Mouse (Mus musculus) E14TG2a.4 (cell line): ENCODE results near the gene Dus2.
"Not testable (repeated sequence)": the region's sequence is repeated elsewhere in the genome, so short reads cannot be mapped to it uniquely, and the experiment has no call there.

Source experiments
- H3K27me3 ChIP-seq: 2 replicates; pipeline ENCODE4 v1.6.1; 2014; ENCODE audit warnings: low read length, control low read depth; ENCODE audit not compliant: insufficient read depth
- H3K36me3 ChIP-seq: 2 replicates; pipeline ENCODE4 v1.6.1; 2014; ENCODE audit warnings: low read length, control low read depth; ENCODE audit not compliant: insufficient read depth
- H3K4me1 ChIP-seq: replicated peaks from 2 replicates; pipeline ENCODE4 v1.6.1; 2014; ENCODE audit warnings: low read depth, low read length, control low read depth
- H3K4me3 ChIP-seq: replicated peaks from 2 replicates; pipeline ENCODE4 v1.5.1; 2014; ENCODE audit warnings: mild to moderate bottlenecking, low read length
- H3K9me3 ChIP-seq: 2 replicates; pipeline ENCODE4 v1.6.1; 2014; ENCODE audit warnings: low read length, control low read depth
- CTCF ChIP-seq: conservative IDR thresholded peaks from 2 replicates; pipeline ENCODE4 v1.5.1; 2014; ENCODE audit warnings: low read length
- NANOG ChIP-seq: IDR thresholded peaks from 2 replicates; pipeline ENCODE4 v1.6.1; 2014; ENCODE audit warnings: borderline replicate concordance, low read length, mixed read lengths
- POU5F1 ChIP-seq: IDR thresholded peaks from 2 replicates; pipeline ENCODE4 v1.6.1; 2014; ENCODE audit warnings: low read length, borderline replicate concordance

Dus2 gene

DNA sequence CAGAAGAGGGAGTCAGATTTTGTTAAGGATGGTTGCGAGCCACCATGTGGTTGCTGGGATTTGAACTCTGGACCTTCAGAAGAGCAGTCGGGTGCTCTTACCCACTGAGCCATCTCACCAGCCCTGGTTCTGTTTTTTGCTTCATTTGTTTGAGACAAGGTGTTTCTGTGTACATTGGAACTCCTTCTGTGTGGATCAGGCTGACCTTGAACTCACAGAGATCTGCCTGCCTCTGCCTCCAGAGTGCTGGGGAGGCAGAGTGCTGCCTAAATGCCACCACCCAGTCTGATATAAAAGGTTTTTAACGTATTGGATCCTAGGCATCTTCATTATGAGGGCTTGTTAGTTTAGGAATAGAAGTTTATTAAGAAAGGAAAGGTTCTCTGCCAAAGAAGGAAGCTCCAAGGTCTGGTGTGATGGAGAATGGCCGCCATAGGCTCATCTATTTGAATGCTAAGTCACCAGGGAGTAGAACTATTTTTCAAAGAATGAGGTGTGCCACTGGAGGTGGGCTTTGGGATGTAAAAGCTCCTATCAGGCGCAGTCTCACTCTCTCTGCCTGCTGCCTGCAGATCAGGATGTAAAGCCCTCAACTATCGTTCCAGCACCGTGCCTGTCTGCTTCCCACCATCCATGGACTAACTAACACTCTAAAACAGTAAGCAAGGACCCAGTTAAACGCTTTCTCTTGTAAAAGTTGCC lies 20.0 kb upstream of the Dus2 start:
- Histone ChIP-seq H3K36me3 (0 out of 2 replicates have a peak, but pooled peaks cover 2% of the 10 kb centered on the region), H3K4me1 (peaks cover 84% of the 10 kb centered on the region), H3K27me3 (0 out of 2 replicates have a peak, but pooled peaks cover 2% of the 10 kb centered on the region), H3K9me3 (no peaks in the 10 kb centered on the region), H3K4me3 (no peak overlapping the region)
- TF ChIP-seq POU5F1 (no peak), NANOG (no peak), CTCF (no peak)

DNA sequence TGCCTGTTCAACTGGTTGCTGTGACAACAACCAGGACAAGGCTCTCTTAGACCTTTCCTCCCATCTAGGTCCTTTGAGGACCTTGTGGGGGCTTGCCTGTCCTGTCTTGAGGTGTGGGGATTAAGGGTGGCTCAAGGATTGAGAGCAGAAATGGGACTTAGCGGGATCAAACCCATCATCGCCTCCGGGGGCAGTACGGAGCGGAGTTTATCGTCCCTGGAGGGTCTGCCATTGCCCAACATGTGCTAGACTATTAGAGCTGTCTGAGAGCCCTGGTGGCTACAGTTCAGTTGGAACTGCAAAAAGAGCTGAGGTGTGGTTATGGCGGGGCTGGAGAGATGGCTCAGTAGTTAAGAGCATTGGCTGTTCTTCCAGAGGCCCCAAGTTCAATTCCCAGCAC lies 15.8 kb upstream of the Dus2 start:
- Histone ChIP-seq H3K27me3 (no peaks in the 10 kb centered on the region), H3K4me3 (no peak overlapping the region), H3K36me3 (0 out of 2 replicates have a peak, but pooled peaks cover 2% of the 10 kb centered on the region), H3K4me1 (peaks cover 56% of the 10 kb centered on the region), H3K9me3 (peaks cover 25% of the 10 kb centered on the region)
- TF ChIP-seq POU5F1 (no peak), CTCF (peak; percentile 29)

DNA sequence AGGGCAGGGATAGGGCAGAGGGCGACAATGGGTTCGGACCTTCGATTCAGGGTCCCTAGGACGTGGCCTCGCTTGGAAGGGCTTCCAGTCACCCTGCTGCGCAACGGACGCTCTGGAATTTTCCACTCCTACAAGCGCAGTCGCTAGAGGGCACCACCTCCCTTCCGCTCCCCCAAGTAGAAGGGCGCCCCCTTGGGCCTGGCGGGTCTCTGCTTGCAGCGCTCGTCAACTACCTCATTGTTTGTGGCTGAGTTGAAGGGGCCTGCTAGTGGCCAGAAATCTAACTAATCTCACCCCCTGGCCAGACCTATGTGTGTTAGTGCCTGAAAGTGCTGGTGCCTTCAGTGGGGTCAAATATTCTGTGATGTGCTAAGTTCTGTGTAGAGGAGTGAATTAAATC lies 11.8 kb upstream of the Dus2 start, which contains the start of gene Dpep3:
Gene Dpep3 (minus strand): TSS at position 105 of the 400 bp plus-strand sequence.
- H3K9me3 ChIP-seq = peaks cover 32% of the 10 kb centered on the region
- no peak for TF ChIP-seq POU5F1
- peak; percentile 16; the same call in 1 of the 2 replicates for TF ChIP-seq CTCF
- 0 out of 2 replicates have a peak, but pooled peaks cover 2% of the 10 kb centered on the region for H3K36me3 ChIP-seq
- 0 out of 2 replicates have a peak within 1 kb of the TSS, but pooled peaks have one; percentile 3 for H3K4me3 ChIP-seq
- peaks cover 22% of the 10 kb centered on the region for H3K4me1 ChIP-seq
- H3K27me3 ChIP-seq = no peaks in the 10 kb centered on the region

DNA sequence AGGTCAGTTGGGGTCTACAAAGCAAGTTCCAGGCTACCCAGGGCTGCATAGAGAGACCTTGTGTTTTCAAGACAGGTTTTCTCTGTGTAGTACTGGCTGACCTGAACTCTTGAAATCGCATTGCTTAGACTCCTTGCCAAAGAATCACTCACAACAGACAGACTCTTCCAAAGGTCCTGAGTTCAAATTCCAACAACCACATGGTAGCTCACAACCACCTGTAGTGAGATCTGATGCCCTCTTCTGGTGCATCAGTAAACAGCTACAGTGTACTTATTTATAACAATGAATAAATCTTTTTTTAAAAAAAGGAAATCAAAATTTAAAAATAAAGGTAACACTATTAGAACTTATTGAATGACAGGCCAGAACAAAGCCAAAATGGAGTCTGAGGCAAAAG lies 10.0 kb upstream of the Dus2 start:
- H3K36me3 ChIP-seq = no peaks in the 10 kb centered on the region
- TF ChIP-seq POU5F1 = no peak
- TF ChIP-seq CTCF = no peak
- no peak for TF ChIP-seq NANOG
- H3K9me3 ChIP-seq = peaks cover 32% of the 10 kb centered on the region
- peaks cover 4% of the 10 kb centered on the region for H3K27me3 ChIP-seq
- H3K4me1 ChIP-seq = peaks cover 19% of the 10 kb centered on the region
- H3K4me3 ChIP-seq = no peak overlapping the region

DNA sequence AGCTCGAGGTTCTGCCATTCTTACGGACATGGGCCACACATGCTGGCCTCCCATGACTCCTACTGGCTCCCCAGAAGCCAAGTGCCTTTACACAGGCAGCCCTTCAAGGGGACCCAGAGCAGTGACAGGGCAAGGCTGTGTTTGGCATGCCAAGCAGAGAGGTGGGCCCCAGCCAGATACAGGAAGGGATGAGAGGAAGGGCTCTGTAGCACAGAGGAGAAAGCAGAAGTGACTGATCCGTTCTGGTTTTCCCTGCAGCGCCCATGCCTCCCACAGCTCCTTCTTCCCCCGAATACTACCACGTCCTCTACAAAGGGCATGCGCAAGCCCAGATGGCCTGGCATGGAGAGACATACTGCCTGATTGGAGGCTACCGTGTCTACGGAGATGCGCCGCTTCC lies 7.7 kb upstream of the Dus2 start:
- H3K4me3 ChIP-seq, H3K36me3 ChIP-seq, H3K27me3 ChIP-seq: not testable (repeated sequence)
- H3K4me1 ChIP-seq = peaks cover 16% of the 10 kb centered on the region
- H3K9me3 ChIP-seq = peaks cover 27% of the 10 kb centered on the region

DNA sequence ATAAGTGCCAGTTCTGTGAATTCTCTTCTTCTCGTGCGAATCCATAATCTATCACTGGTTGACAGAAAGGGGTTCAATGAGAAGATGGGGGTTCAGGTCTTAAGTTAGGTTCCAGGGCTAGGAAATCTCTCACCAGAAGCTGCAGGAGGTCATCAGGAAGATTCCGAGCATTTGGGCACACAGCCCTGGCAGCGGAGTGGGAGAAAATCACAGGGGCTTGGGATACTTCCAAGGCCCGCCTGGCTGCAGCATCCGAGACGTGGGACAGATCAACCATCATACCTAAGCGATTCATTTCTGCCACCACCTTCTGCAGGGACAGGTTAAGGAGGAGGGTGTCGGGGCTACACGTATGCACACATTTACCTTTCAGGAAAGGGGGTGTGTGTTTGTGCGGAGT lies 2.6 kb upstream of the Dus2 start:
- H3K9me3 ChIP-seq = no peaks in the 10 kb centered on the region
- TF ChIP-seq NANOG (no peak), CTCF (no peak), POU5F1 (no peak)
- H3K4me3 ChIP-seq = no peak overlapping the region
- H3K4me1 ChIP-seq = peaks cover 30% of the 10 kb centered on the region
- H3K36me3 ChIP-seq = no peaks in the 10 kb centered on the region
- peaks cover 26% of the 10 kb centered on the region for H3K27me3 ChIP-seq

DNA sequence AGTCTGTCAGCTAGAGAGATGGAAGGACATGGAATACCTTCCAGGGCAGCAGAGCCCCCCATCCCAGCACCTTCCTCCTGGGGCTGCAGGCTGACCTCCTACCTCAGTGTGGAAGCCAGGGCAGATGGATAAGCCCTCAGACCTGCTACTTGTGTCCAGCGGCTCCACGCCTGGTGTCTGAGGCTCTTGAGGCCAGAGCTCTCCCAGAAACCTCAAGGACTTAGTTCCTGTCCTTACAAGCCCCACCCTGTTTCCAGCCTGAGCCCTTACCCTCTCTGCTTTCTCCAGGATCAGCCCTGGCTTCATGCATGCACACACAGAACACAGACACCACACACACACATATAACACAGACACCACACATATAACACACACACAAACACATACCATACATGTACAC lies 409 bp downstream of the Dus2 start:
- Histone ChIP-seq H3K27me3 (peaks cover 32% of the 10 kb centered on the region), H3K9me3 (no peaks in the 10 kb centered on the region), H3K4me1 (peaks cover 23% of the 10 kb centered on the region), H3K36me3 (no peaks in the 10 kb centered on the region), H3K4me3 (no peak overlapping the region)
- TF ChIP-seq POU5F1 = no peak
- no peak for TF ChIP-seq CTCF
- TF ChIP-seq NANOG = no peak

DNA sequence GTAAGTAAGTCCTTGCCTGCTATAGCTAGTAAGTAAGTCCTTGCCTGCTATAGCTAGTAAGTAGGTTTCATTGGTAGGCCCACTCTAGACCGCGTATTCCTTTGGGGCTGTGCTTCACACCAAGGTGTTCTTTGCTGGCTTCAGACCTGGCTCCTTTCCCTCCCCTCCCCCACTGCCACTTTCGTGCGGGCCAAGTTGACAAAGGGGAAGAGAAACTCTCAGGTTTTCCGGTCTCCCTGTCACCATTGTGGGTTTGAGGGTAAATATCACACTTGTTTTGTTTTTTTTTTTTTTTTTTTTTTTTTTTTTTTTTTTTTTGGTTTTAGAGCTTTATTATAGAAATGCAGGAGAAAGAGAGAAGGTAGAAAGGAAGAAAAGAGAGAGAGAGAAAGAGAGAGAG lies 1.4 kb downstream of the Dus2 start:
- Histone ChIP-seq H3K4me1 (peaks cover 23% of the 10 kb centered on the region), H3K36me3 (no peaks in the 10 kb centered on the region), H3K9me3 (no peaks in the 10 kb centered on the region), H3K4me3 (no peak overlapping the region), H3K27me3 (peaks cover 32% of the 10 kb centered on the region)
- TF ChIP-seq CTCF (no peak), NANOG (no peak), POU5F1 (no peak)

DNA sequence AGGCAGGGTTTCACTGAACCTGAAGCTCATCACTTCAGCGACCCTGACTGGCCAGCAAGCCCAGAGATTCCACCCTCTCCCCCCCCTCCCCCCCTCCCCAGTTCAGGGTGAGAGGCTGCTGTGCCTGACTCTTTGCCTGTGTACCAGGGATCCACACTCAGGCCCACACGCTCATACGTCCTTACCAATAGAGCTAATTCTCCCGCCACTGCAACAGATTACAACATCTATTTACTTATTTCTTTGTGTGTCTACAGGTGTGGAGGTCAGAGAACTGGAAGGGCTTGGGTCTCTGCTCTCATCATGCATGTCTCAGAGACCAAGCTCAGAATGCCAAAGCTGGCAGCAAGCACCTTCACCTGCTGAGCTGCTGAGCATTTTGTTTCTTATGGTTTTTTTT lies 2.1 kb downstream of the Dus2 start:
- H3K36me3 ChIP-seq = no peaks in the 10 kb centered on the region
- peaks cover 23% of the 10 kb centered on the region for H3K4me1 ChIP-seq
- H3K9me3 ChIP-seq = no peaks in the 10 kb centered on the region
- TF ChIP-seq POU5F1 = no peak
- no peak for TF ChIP-seq CTCF
- TF ChIP-seq NANOG = no peak
- H3K27me3 ChIP-seq = peaks cover 32% of the 10 kb centered on the region
- H3K4me3 ChIP-seq = no peak overlapping the region
